Comparison of ENCODE assay signal across 8 mouse cellular contexts in genomic region chr19:4163543-4163887, GRCm38 (mm10). TPM values are rescaled to one million over a fixed set of nuclear protein-coding genes. Genes with fewer than 3 reads are reported as not detected.
A peak's percentile ranks its signal among the peaks of the same experiment; 100 is the strongest.
DNase-seq lines count a peak whose midpoint lies in the region; ATAC-seq and TF ChIP-seq lines count a peak whose summit lies in the region.

No protein-coding gene starts in this region.

- H3K27ac ChIP-seq in heart, embryonic 14.5 days (replicated peaks in 1 of 2; ENCODE audit: control insufficient read depth in 1 of 2, insufficient read depth in 1 of 2, low read depth in 2 of 2, low read length in 2 of 2): peak overlapping the region in 1 of 2 experiments; percentile 37; a peak in 1 of 4 replicates
- H3K27ac ChIP-seq in ES-E14 (ENCODE audit: insufficient read depth, low read depth, low read length, poor library complexity, severe bottlenecking): no peak overlapping the region
- H3K27ac ChIP-seq in hindbrain, embryonic 10.5 days: peak overlapping the region; percentile 86

- H3K27me3 ChIP-seq in heart, embryonic 14.5 days (ENCODE audit: control insufficient read depth, insufficient read depth, low read length): no peaks in the 10 kb centered on the region
- H3K27me3 ChIP-seq in hindbrain, embryonic 10.5 days (ENCODE audit: insufficient read depth, poor library complexity, severe bottlenecking): no peaks in the 10 kb centered on the region

- H3K9me3 ChIP-seq in heart, embryonic 14.5 days (ENCODE audit: control insufficient read depth, low read length): no peaks in the 10 kb centered on the region
- no peaks in the 10 kb centered on the region for H3K9me3 ChIP-seq in ES-E14 (ENCODE audit: control insufficient read depth, insufficient read depth, low read depth, low read length)
- H3K9me3 ChIP-seq in hindbrain, embryonic 10.5 days: no peaks in the 10 kb centered on the region

- peaks cover 14 to 21% of the 10 kb centered on the region in 2 experiments; a peak in 3 of 4 replicates for H3K4me1 ChIP-seq in heart, embryonic 14.5 days (ENCODE audit: control insufficient read depth in 2 of 2, insufficient read depth in 2 of 2, low read length in 2 of 2)
- peaks cover 0 to 17% of the 10 kb centered on the region in 2 experiments; a peak in 1 of 4 replicates for H3K4me1 ChIP-seq in ES-E14 (ENCODE audit: control insufficient read depth in 2 of 2, insufficient read depth in 2 of 2, low read length in 2 of 2, poor library complexity in 1 of 2)
- peaks cover 25% of the 10 kb centered on the region for H3K4me1 ChIP-seq in hindbrain, embryonic 10.5 days (replicated peaks)

- H3K4me2 ChIP-seq in heart, embryonic 14.5 days (ENCODE audit: low read length): peak overlapping the region; percentile 95

- H3K4me3 ChIP-seq in heart, embryonic 14.5 days (ENCODE audit: control insufficient read depth in 1 of 2, insufficient read depth in 1 of 2, low read depth in 1 of 2, low read length in 2 of 2): peak overlapping the region; percentile 63 to 78
- H3K4me3 ChIP-seq in ES-E14 (ENCODE audit: insufficient read depth in 1 of 2, low read depth in 1 of 2, low read length in 2 of 2, poor library complexity in 1 of 2, severe bottlenecking in 1 of 2): peak overlapping the region; percentile 87 to 95
- peak overlapping the region; percentile 82 for H3K4me3 ChIP-seq in hindbrain, embryonic 10.5 days

- in situ Hi-C loops in ES-E14 (cut with MboI; ENCODE audit: low sequenced_read_pairs in 2 of 2, unreplicated experiment in 2 of 2): no loop called here

- DNase-seq in heart, adult 8-10 months (ENCODE audit: low spot score): no peak
- no peak for DNase-seq in ES-E14 (ENCODE audit: low read depth, low spot score)
- DNase-seq in hindbrain, embryonic 10.5 days (ENCODE audit: low spot score): no peak
- no peak for DNase-seq in MN1 (ENCODE audit: low spot score)
- DNase-seq in left cerebral cortex, adult 18-20 months (ENCODE audit: low spot score in 2 of 2): no peak
- DNase-seq in right cerebral cortex, postnatal 25 days: no peak

- WGBS in heart, embryonic 14.5 days: 33% methylated on average over 4 of the region's 4 CpGs
- WGBS in hindbrain, embryonic 10.5 days: 36% methylated on average over 4 of the region's 4 CpGs

- peak overlapping the region; percentile 90 for H3K9ac ChIP-seq in heart, embryonic 14.5 days (ENCODE audit: low read length)
- H3K9ac ChIP-seq in ES-E14 (ENCODE audit: insufficient read depth, low read depth, low read length, poor library complexity, severe bottlenecking): peak overlapping the region; percentile 69

- peaks cover 33% of the 10 kb centered on the region for H3K36me3 ChIP-seq in heart, embryonic 14.5 days (ENCODE audit: control insufficient read depth, insufficient read depth, low read length)
- H3K36me3 ChIP-seq in ES-E14 (ENCODE audit: control insufficient read depth, insufficient read depth, low read length, poor library complexity, severe bottlenecking): peaks cover 9% of the 10 kb centered on the region
- H3K36me3 ChIP-seq in hindbrain, embryonic 10.5 days: peaks cover 32% of the 10 kb centered on the region

- ATAC-seq in heart, embryonic 14.5 days (ENCODE audit: insufficient number of reproducible peaks, insufficient read depth, low FRiP score, low read depth): no peak
- ATAC-seq in megakaryocyte-erythroid progenitor cell, adult 5-6 weeks (replicated peaks; ENCODE audit: low FRiP score, low TSS enrichment, poor library complexity, severe bottlenecking): 0 out of 2 replicates have a peak, but pooled peaks have one; percentile 0

TF ChIP-seq in ES-E14, 5 proteins besides CTCF, POLR2A, EP300 and RAD21:
- no peak for TF ChIP-seq ZC3H11A (IDR thresholded peaks at IDR 0.05; ENCODE audit: borderline replicate concordance, low read depth, low read length)
- no peak for TF ChIP-seq MAFK (IDR thresholded peaks at IDR 0.05; ENCODE audit: insufficient read depth, low read depth, low read length)
- no peak for TF ChIP-seq HCFC1 (IDR thresholded peaks at IDR 0.05; ENCODE audit: borderline replicate concordance, insufficient read depth, low read length)
- TF ChIP-seq ZNF384 (IDR thresholded peaks at IDR 0.05; ENCODE audit: low read depth, low read length): no peak
- no peak for TF ChIP-seq CHD2 (IDR thresholded peaks at IDR 0.05; ENCODE audit: low read depth, low read length)

RNA-seq across cellular contexts. Expression of gene Rps6kb2, which starts 0.4 kb away (rescaled TPM):
- 31.4 and 34.4 TPM in 2 replicates for polyA plus RNA-seq in heart, embryonic 14.5 days (2014; fragmentation: Nextera tagmentation; extraction: Ambion mirVana)
- total RNA-seq in heart, adult 8-10 months (2022): 10 to 100 TPM; 15.6 to 17.9 (median 17.0) TPM
- 19.7 and 26.6 TPM in 2 replicates for total RNA-seq in ES-E14 (2012; rRNA removed)
- polyA plus RNA-seq in hindbrain, embryonic 10.5 days (2016; fragmentation: Nextera tagmentation; extraction: Ambion mirVana): 65.4 and 77.0 TPM in 2 replicates
- 60.4 and 60.9 TPM in 2 replicates for total RNA-seq in megakaryocyte-erythroid progenitor cell, adult 5-6 weeks (2014; fragmentation: Nextera tagmentation)
- total RNA-seq in megakaryocyte-erythroid progenitor cell, adult 5-6 weeks (2017): 14.7 and 39.7 TPM in 2 replicates
- total RNA-seq in left cerebral cortex, adult 18-20 months (2021): 10 to 100 TPM; 32.5 to 34.5 TPM

RNA-seq across cellular contexts. Expression of gene Ptprcap, which starts 10.1 kb away (rescaled TPM):
- polyA plus RNA-seq in heart, embryonic 14.5 days (2014; fragmentation: Nextera tagmentation; extraction: Ambion mirVana): 0.54 and 0.82 TPM in 2 replicates
- total RNA-seq in heart, adult 8-10 months (2022): 1 to 10 TPM in 3 of 4 experiments, under 1 TPM in 1; 0.73 to 2.4 (median 1.3) TPM
- total RNA-seq in ES-E14 (2012; rRNA removed): 9.5 and 15.1 TPM in 2 replicates
- polyA plus RNA-seq in hindbrain, embryonic 10.5 days (2016; fragmentation: Nextera tagmentation; extraction: Ambion mirVana): 0.51 and 0.76 TPM in 2 replicates
- 53.0 and 63.6 TPM in 2 replicates for total RNA-seq in megakaryocyte-erythroid progenitor cell, adult 5-6 weeks (2014; fragmentation: Nextera tagmentation)
- 104 and 112 TPM in 2 replicates for total RNA-seq in megakaryocyte-erythroid progenitor cell, adult 5-6 weeks (2017)
- total RNA-seq in left cerebral cortex, adult 18-20 months (2021): 1 to 10 TPM; 1.3 to 2.3 TPM

RNA-seq across cellular contexts. Expression of gene Carns1, which starts 11.8 kb away (rescaled TPM):
- polyA plus RNA-seq in heart, embryonic 14.5 days (2014; fragmentation: Nextera tagmentation; extraction: Ambion mirVana): 6.5 and 8.7 TPM in 2 replicates
- 10 to 100 TPM; 28.3 to 37.5 (median 30.5) TPM for total RNA-seq in heart, adult 8-10 months (2022)
- total RNA-seq in ES-E14 (2012; rRNA removed): 2.3 and 3.3 TPM in 2 replicates
- 3.5 and 3.9 TPM in 2 replicates for polyA plus RNA-seq in hindbrain, embryonic 10.5 days (2016; fragmentation: Nextera tagmentation; extraction: Ambion mirVana)
- 8.1 and 10.9 TPM in 2 replicates for total RNA-seq in megakaryocyte-erythroid progenitor cell, adult 5-6 weeks (2014; fragmentation: Nextera tagmentation)
- 0.19 and 1.0 TPM in 2 replicates for total RNA-seq in megakaryocyte-erythroid progenitor cell, adult 5-6 weeks (2017)
- 1 to 10 TPM; 5.1 to 9.2 TPM for total RNA-seq in left cerebral cortex, adult 18-20 months (2021)

RNA-seq across cellular contexts. Expression of gene Coro1b, which starts 15.1 kb away (rescaled TPM):
- 117 and 122 TPM in 2 replicates for polyA plus RNA-seq in heart, embryonic 14.5 days (2014; fragmentation: Nextera tagmentation; extraction: Ambion mirVana)
- 10 to 100 TPM; 34.9 to 55.9 (median 42.8) TPM for total RNA-seq in heart, adult 8-10 months (2022)
- 73.8 and 85.3 TPM in 2 replicates for total RNA-seq in ES-E14 (2012; rRNA removed)
- 138 and 156 TPM in 2 replicates for polyA plus RNA-seq in hindbrain, embryonic 10.5 days (2016; fragmentation: Nextera tagmentation; extraction: Ambion mirVana)
- total RNA-seq in megakaryocyte-erythroid progenitor cell, adult 5-6 weeks (2014; fragmentation: Nextera tagmentation): 103 and 123 TPM in 2 replicates
- 42.8 and 97.1 TPM in 2 replicates for total RNA-seq in megakaryocyte-erythroid progenitor cell, adult 5-6 weeks (2017)
- total RNA-seq in left cerebral cortex, adult 18-20 months (2021): 10 to 100 TPM; 77.9 to 81.3 TPM

RNA-seq across cellular contexts. Expression of gene Cabp4, which starts 19.7 kb away (rescaled TPM):
- not detected in 2 replicates for polyA plus RNA-seq in heart, embryonic 14.5 days (2014; fragmentation: Nextera tagmentation; extraction: Ambion mirVana)
- not detected for total RNA-seq in heart, adult 8-10 months (2022)
- total RNA-seq in ES-E14 (2012; rRNA removed): 1.3 and 1.8 TPM in 2 replicates
- 0.12 TPM in 1 of 2 replicates, not detected in the other for polyA plus RNA-seq in hindbrain, embryonic 10.5 days (2016; fragmentation: Nextera tagmentation; extraction: Ambion mirVana)
- total RNA-seq in megakaryocyte-erythroid progenitor cell, adult 5-6 weeks (2014; fragmentation: Nextera tagmentation): 0.39 and 1.5 TPM in 2 replicates
- total RNA-seq in megakaryocyte-erythroid progenitor cell, adult 5-6 weeks (2017): not detected in 2 replicates
- under 1 TPM; 0.26 to 0.63 TPM for total RNA-seq in left cerebral cortex, adult 18-20 months (2021)
